Mouse (Mus musculus) forebrain, embryonic 15.5 days (tissue): ENCODE results near the gene Slc7a6os. TPM values are rescaled to one million over a fixed set of nuclear protein-coding genes. Genes with fewer than 3 reads are reported as not detected.
A peak's percentile ranks its signal among the peaks of the same experiment; 100 is the strongest.

Source experiments
- ATAC-seq: fragments of 200-750 bp; cut with Nextera tagmentation; replicated peaks from 2 replicates; pipeline ENCODE4 v1.8.0; 2017; ENCODE audit warnings: mild to moderate bottlenecking, moderate TSS enrichment, moderate library complexity
- H3K27ac ChIP-seq: fragments of 300-500 bp; sonication (generic); replicated peaks from 2 replicates; pipeline ENCODE4 v1.5.1; 2015; ENCODE audit warnings: mild to moderate bottlenecking, inconsistent platforms
- H3K27me3 ChIP-seq: fragments of 300-500 bp; sonication (generic); 2 replicates; pipeline ENCODE4 v1.6.1; 2015; ENCODE audit warnings: inconsistent platforms
- H3K36me3 ChIP-seq: fragments of 300-500 bp; sonication (generic); 2 replicates; pipeline ENCODE4 v1.6.1; 2015; ENCODE audit warnings: mild to moderate bottlenecking, inconsistent platforms
- H3K4me1 ChIP-seq: fragments of 300-500 bp; sonication (generic); 2 replicates; pipeline ENCODE4 v1.6.1; 2015; ENCODE audit warnings: inconsistent platforms
- H3K4me2 ChIP-seq: fragments of 300-500 bp; sonication (generic); replicated peaks from 2 replicates; pipeline ENCODE4 v1.6.1; 2015; ENCODE audit warnings: mild to moderate bottlenecking, inconsistent platforms
- H3K4me3 ChIP-seq: fragments of 300-500 bp; sonication (generic); 2 replicates; pipeline ENCODE4 v1.5.1; 2015; ENCODE audit warnings: mild to moderate bottlenecking, inconsistent platforms
- H3K9ac ChIP-seq: fragments of 300-500 bp; sonication (generic); replicated peaks from 2 replicates; pipeline ENCODE4 v1.6.1; 2015; ENCODE audit warnings: mild to moderate bottlenecking, inconsistent platforms
- H3K9me3 ChIP-seq: fragments of 300-500 bp; sonication (generic); 2 replicates; pipeline ENCODE4 v1.6.1; 2016; ENCODE audit warnings: inconsistent platforms
- WGBS: fragments of 180-500 bp; shearing (Covaris S2); methylation state at CpG from one replicate; pipeline ENCODE4 v1.1.7; 2015; ENCODE audit warnings: mixed read lengths; 5-methylcytosine and 5-hydroxymethylcytosine counted together
- polyA plus RNA-seq: library from polyadenylated mRNA; unstranded; fragments of >200 nt; fragmentation: Nextera tagmentation; extraction: Ambion mirVana; gene quantifications from 2 replicates; pipeline ENCODE4 v1.2.1, GENCODE M21; 2015

The Slc7a6os gene
- 41.1 and 43.8 TPM in 2 replicates for polyA plus RNA-seq

DNA sequence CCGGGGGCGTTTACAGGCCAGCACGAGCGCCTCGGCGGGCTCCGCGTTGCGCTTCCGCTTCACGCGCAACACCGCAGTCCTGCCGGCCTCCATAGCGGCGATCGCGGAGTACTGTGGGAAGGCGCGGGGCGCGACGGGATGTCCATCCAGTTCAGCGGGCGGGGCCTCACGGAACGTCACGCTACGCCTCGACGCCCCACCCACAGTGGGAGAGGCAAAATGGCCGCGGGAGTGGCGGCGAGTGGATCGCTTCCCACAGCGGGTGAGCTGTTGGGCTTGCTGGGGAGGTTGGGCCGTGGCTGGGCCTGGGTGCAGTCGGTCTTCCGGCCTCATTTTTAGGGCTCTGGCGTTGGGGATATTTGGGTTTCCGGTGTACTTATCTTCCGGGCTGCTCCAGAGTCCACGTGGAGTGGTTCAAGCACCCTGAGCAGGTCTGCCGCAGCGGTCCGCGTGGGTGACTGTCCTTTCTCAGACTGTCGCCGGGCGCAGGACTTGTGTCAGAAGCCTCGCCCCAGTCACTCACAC lies at the start of gene Slc7a6os, which contains the start of gene Prmt7:
TSS of gene Slc7a6os (minus strand) at position 115 of the 525 bp plus-strand sequence.
TSS of gene Prmt7 (plus strand) at position 116 of the 525 bp plus-strand sequence.
- H3K4me3 ChIP-seq = peak within 1 kb of the TSS; percentile 98
- peak; percentile 99 for ATAC-seq
- H3K9me3 ChIP-seq = no peaks in the 10 kb centered on the region
- peak within 1 kb of the TSS; percentile 96 for H3K27ac ChIP-seq
- peak within 1 kb of the TSS; percentile 87 for H3K9ac ChIP-seq
- peak within 1 kb of the TSS; percentile 53 for H3K4me2 ChIP-seq
- H3K4me1 ChIP-seq = peaks cover 17% of the 10 kb centered on the region
- H3K36me3 ChIP-seq = peaks cover 17% of the 10 kb centered on the region
- under 1% methylated on average over 52 of the region's 52 CpGs for WGBS
- no peaks in the 10 kb centered on the region for H3K27me3 ChIP-seq

DNA sequence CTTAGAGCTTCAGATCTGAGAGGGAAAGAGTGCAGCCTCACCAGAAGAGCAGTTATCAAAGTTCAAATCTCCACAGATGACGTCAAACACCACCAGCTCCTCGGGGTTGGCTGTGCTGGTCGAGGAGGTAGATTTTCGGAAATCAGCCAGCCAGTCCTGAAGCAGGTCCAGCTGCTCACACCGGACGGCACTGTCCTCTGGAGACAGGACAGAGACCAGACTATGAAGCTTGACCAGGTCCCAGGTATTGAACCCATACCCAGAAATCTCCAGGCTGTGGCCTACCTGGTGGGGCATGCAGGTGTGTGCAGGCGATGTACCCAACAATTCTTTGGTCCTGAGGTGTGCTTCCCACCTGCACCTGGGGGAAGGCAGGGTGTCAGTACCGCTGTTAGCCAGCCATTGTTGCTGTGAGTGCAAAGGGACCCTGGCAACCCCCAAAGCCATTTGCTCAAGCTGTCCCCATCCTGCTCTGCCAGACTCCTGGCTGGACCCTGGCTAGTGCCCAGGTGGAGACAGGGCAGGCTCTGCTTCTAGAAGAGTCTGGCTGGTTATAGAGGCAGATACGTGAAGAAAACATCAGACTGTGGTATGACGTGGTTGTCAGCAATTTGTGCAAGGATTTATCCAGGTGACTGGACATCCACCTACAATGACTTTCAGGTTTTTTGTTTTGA lies 49.0 kb upstream of the Slc7a6os start:
- 94% methylated on average over 10 of the region's 10 CpGs for WGBS
- Histone ChIP-seq H3K4me3 (no peak overlapping the region), H3K27me3 (no peaks in the 10 kb centered on the region), H3K4me2 (no peak overlapping the region), H3K9me3 (no peaks in the 10 kb centered on the region), H3K4me1 (peaks cover 15% of the 10 kb centered on the region; the same call in 1 of the 2 replicates), H3K27ac (no peak overlapping the region), H3K9ac (no peak overlapping the region), H3K36me3 (peaks cover 51% of the 10 kb centered on the region)
- ATAC-seq = no peak

DNA sequence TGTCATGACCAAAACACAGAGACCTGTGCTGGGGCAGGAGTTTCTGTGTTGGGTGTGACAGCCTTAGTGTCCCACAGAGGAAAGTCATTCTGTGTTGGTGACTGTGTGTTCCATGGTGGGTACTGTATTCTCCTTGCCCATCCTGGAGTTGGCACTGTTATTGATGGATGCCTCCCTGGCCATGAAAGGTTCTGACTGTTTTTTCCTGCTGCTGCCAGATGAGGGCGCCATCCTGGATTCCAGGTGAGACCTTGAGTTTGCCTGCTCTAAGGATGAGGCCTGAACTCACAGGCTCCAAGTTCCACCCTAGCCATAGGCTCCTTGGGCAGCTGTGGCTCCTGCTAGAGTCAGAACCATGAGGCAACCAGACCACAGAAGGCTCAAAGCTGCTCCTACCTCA lies 47.4 kb upstream of the Slc7a6os start:
- H3K27me3 ChIP-seq = no peaks in the 10 kb centered on the region
- H3K9ac ChIP-seq = no peak overlapping the region
- ATAC-seq = no peak
- H3K9me3 ChIP-seq = no peaks in the 10 kb centered on the region
- H3K27ac ChIP-seq = no peak overlapping the region
- H3K4me3 ChIP-seq = no peak overlapping the region
- 38% methylated on average over 1 of the region's 1 CpGs for WGBS
- peaks cover 59% of the 10 kb centered on the region for H3K36me3 ChIP-seq
- H3K4me1 ChIP-seq = 0 out of 2 replicates have a peak, but pooled peaks cover 3% of the 10 kb centered on the region
- H3K4me2 ChIP-seq = no peak overlapping the region

DNA sequence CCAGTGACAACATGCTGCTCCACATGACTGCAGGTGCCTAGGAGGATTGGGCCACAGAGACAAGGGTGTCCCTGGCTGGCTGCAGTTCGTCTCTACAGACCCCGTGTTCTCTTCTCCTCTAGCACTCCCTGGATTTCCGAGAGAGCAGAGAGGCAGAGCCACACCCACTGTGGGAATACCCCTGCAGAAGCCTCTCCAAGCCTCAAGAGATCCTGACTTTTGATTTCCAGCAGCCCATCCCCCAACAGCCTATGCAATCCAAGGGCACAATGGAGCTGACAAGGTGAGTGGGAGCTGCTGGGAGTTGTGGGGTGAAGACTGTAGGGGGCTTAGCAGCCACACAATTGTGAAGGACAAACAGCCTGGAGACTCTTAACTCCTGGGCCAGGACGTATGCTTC lies 39.5 kb upstream of the Slc7a6os start:
- Histone ChIP-seq H3K27me3 (no peaks in the 10 kb centered on the region), H3K4me3 (no peak overlapping the region), H3K4me1 (no peaks in the 10 kb centered on the region), H3K4me2 (no peak overlapping the region), H3K36me3 (peaks cover 45% of the 10 kb centered on the region), H3K9me3 (no peaks in the 10 kb centered on the region), H3K9ac (no peak overlapping the region), H3K27ac (0 out of 2 replicates have a peak overlapping the region, but pooled peaks have one; percentile 5)
- 75% methylated on average over 4 of the region's 4 CpGs for WGBS
- 0 out of 2 replicates have a peak, but pooled peaks have one; percentile 12 for ATAC-seq

DNA sequence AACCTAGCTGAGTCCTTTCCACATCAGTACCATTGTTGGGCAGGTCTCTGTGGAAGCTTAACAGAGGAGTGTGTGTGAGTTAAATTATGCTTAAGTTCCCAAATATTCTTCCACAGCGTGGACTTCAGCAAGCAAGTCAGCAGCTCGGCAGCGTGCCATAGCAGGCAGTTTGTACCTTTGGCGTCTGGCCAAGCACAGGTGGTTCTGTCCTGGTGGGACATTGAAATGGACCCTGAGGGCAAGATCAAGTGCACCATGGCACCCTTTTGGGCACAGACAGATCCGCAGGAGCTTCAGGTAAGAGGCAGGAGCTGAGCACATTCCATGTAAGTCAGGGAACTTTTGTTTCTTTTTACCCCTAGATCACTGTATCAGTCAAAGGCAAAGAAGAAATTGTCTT lies 26.4 kb upstream of the Slc7a6os start:
- Histone ChIP-seq H3K27me3 (no peaks in the 10 kb centered on the region), H3K27ac (no peak overlapping the region), H3K9ac (no peak overlapping the region), H3K4me1 (no peaks in the 10 kb centered on the region), H3K36me3 (peaks cover 40% of the 10 kb centered on the region), H3K4me3 (no peak overlapping the region), H3K4me2 (no peak overlapping the region), H3K9me3 (no peaks in the 10 kb centered on the region)
- 90% methylated on average over 5 of the region's 5 CpGs for WGBS
- ATAC-seq = no peak

DNA sequence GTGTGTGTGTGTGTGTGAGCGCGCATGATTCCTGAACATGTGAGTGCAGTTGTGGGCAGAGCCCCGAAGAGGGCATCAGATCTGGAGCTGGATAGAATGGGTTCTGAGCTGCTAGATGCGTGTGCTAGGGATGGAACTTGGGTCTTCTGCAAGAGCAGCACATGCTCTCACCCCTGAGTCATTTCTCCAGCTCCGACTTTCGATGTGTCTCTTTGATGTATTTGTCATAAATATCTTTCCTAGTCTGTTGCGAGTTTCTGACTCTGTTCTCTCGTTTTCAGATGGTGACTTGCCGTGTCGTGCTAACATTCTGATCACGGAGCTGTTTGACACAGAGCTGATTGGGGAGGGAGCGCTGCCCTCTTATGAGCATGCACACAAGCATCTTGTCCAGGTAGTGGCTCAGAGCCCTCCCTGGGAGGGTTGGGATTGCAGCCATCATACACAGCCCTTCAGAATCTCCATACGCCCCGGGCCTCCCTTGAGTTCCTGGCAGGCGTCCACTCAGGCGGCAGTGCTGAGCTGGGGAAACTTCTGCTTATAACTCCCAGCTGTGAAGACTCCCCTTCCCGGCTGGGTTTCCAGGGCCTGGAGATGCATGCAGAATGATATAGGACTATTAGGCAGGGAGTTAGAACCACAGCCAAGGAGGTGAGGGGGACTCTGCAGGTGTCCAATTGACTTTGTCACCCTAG lies 24.0 kb upstream of the Slc7a6os start:
- Histone ChIP-seq H3K27ac (no peak overlapping the region), H3K27me3 (no peaks in the 10 kb centered on the region), H3K9me3 (no peaks in the 10 kb centered on the region), H3K4me3 (no peak overlapping the region), H3K9ac (no peak overlapping the region), H3K36me3 (peaks cover 37% of the 10 kb centered on the region), H3K4me1 (no peaks in the 10 kb centered on the region), H3K4me2 (no peak overlapping the region)
- WGBS = 92% methylated on average over 17 of the region's 17 CpGs
- no peak for ATAC-seq

DNA sequence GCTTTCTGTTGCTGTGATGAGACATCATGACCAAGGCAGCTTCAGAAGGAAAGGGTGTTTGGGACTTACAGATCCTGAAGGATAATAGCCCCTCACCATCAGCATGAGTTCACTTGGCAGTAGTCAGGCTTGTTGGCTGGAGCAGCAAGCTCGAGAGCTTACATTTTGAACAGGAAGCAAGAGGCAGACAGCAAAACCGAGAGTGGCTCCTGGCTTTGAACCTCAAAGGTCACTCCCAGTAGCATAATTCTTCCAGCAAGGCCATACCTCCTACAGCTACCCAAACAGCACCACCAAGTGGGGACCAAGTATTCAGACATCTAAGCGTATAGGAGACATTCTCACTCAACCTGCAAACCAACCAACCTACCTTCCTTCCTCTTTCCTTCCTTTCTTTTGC lies 22.0 kb upstream of the Slc7a6os start:
- Histone ChIP-seq H3K27ac (no peak overlapping the region), H3K9ac (no peak overlapping the region), H3K27me3 (no peaks in the 10 kb centered on the region), H3K36me3 (peaks cover 40% of the 10 kb centered on the region), H3K4me1 (no peaks in the 10 kb centered on the region), H3K4me2 (no peak overlapping the region), H3K9me3 (no peaks in the 10 kb centered on the region), H3K4me3 (no peak overlapping the region)
- 88% methylated on average over 3 of the region's 3 CpGs for WGBS
- no peak for ATAC-seq

DNA sequence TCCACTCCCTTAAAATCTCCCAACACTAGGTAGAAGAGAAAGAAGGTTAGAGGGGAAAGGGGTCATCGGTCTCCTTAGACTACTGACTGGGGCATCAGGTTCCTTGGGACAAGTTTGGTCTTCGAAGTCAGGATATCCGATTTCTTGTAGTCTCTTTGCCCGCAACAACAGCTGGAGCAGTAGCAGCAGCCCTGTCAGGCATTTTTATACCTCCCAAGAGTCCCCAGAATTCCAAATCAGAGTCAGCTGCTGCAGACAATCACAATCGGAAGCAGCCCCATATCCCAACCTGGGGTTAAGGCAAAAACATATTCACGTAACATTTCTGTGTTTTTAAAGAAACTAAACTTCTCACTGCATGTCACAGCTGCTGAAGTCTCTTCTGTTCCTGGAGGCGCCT lies 20.8 kb upstream of the Slc7a6os start:
- Histone ChIP-seq H3K4me2 (no peak overlapping the region), H3K27me3 (no peaks in the 10 kb centered on the region), H3K4me3 (no peak overlapping the region), H3K36me3 (peaks cover 30% of the 10 kb centered on the region), H3K27ac (no peak overlapping the region), H3K9me3 (no peaks in the 10 kb centered on the region), H3K9ac (no peak overlapping the region), H3K4me1 (no peaks in the 10 kb centered on the region)
- no peak for ATAC-seq
- WGBS = 94% methylated on average over 7 of the region's 7 CpGs

DNA sequence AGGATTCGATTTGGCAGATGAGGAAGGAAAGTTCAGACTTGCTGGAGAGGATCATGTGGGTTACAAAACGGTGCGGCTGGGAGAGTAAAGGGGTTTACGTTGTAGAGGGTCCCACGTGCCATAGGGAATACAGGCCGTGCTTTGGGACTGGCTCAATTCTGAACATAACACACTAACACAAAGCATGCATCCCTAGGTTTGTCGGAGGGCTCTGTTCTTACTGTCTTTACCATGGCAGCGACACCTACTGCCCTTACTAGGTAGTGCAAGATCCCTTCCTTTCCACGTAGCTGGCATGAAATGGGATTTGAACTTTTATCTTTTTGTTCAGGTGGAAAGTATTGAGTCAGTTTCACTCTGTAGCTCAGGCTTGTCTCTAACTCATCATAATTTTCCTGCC lies 15.9 kb upstream of the Slc7a6os start:
- WGBS = 37% methylated on average over 9 of the region's 9 CpGs
- H3K36me3 ChIP-seq = peaks cover 31% of the 10 kb centered on the region
- no peaks in the 10 kb centered on the region for H3K9me3 ChIP-seq
- H3K4me2 ChIP-seq = no peak overlapping the region
- H3K4me3 ChIP-seq = no peak overlapping the region
- no peaks in the 10 kb centered on the region for H3K27me3 ChIP-seq
- no peak for ATAC-seq
- H3K27ac ChIP-seq = no peak overlapping the region
- no peaks in the 10 kb centered on the region for H3K4me1 ChIP-seq
- H3K9ac ChIP-seq = no peak overlapping the region

DNA sequence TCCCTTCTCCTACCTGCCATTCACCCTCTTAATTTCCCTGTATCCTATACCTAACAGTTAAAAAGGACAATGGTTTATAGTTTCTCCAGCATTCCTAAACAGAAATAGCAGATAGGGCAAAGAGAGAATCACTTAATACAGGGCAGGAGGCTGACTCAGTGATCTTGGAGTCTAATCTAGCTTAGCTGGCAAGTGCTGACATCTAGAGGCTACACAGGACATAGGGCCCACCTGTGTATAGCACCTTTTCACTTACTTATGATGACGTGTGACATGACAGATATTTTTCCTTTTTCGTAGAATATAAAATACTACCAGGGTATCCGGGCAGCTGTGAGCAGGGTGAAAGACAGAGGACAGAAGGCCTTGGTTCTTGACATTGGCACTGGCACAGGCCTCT lies 8.9 kb upstream of the Slc7a6os start:
- Histone ChIP-seq H3K4me2 (no peak overlapping the region), H3K4me3 (no peak overlapping the region), H3K36me3 (peaks cover 50% of the 10 kb centered on the region), H3K4me1 (no peaks in the 10 kb centered on the region), H3K27me3 (no peaks in the 10 kb centered on the region), H3K9me3 (no peaks in the 10 kb centered on the region), H3K9ac (no peak overlapping the region), H3K27ac (no peak overlapping the region)
- no peak for ATAC-seq
- 92% methylated on average over 3 of the region's 3 CpGs for WGBS

DNA sequence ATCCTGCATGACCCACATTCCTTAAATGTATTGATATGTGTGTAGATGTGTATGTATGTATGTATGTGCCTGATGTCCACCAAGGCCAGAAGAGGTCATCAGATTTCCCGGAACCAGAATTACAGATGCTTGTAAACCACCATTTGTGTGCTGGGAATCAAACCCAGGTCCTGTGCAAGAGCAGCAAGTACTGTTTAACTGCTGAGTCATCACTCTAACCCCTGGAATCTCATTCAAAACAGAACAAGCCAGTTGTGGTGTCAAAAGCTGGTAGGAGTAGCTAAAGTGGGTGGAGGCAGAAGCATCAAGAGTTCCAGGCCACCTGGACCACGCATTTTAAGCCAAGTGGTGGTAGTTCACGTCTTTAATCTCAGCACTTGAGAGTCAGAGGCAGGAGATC lies 3.2 kb upstream of the Slc7a6os start:
- Histone ChIP-seq H3K9me3 (no peaks in the 10 kb centered on the region), H3K36me3 (peaks cover 23% of the 10 kb centered on the region), H3K9ac (no peak overlapping the region), H3K4me3 (no peak overlapping the region), H3K27me3 (no peaks in the 10 kb centered on the region), H3K4me2 (no peak overlapping the region), H3K27ac (no peak overlapping the region), H3K4me1 (peaks cover 17% of the 10 kb centered on the region)
- WGBS = 93% methylated on average over 3 of the region's 3 CpGs
- ATAC-seq = no peak

DNA sequence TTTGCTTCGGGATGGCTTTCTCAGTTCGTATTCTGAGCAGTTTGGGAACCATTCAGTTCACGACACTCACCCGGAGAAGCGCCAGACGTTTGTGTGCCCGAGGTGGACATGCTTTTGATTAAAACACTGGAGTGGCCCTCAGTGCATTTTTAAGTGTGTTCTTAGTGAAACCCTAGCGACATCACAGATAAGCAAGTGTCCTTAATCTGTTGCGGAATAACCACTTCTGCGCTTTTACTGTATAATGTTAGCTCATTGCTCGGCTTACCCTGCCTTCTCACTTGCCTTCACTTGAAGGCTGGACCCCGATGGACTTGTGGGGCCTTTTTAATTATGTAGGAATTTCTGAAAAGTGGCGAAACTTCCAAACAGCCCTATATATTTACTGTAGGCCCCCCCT lies 686 bp upstream of the Slc7a6os start:
- Histone ChIP-seq H3K4me3 (peak overlapping the region; percentile 98), H3K27ac (peak overlapping the region; percentile 96), H3K9me3 (no peaks in the 10 kb centered on the region), H3K4me2 (peak overlapping the region; percentile 53), H3K9ac (peak overlapping the region; percentile 87), H3K36me3 (peaks cover 15% of the 10 kb centered on the region), H3K27me3 (no peaks in the 10 kb centered on the region), H3K4me1 (peaks cover 17% of the 10 kb centered on the region)
- no peak for ATAC-seq
- WGBS = 5% methylated on average over 13 of the region's 13 CpGs
